Mouse (Mus musculus): ENCODE measurements around the gene Zic1. TPM values are rescaled to one million over a fixed set of nuclear protein-coding genes. Genes with fewer than 3 reads are reported as not detected.

Zic1 gene
- total and polyA plus RNA-seq, 2 experiments, result not detected

DNA sequence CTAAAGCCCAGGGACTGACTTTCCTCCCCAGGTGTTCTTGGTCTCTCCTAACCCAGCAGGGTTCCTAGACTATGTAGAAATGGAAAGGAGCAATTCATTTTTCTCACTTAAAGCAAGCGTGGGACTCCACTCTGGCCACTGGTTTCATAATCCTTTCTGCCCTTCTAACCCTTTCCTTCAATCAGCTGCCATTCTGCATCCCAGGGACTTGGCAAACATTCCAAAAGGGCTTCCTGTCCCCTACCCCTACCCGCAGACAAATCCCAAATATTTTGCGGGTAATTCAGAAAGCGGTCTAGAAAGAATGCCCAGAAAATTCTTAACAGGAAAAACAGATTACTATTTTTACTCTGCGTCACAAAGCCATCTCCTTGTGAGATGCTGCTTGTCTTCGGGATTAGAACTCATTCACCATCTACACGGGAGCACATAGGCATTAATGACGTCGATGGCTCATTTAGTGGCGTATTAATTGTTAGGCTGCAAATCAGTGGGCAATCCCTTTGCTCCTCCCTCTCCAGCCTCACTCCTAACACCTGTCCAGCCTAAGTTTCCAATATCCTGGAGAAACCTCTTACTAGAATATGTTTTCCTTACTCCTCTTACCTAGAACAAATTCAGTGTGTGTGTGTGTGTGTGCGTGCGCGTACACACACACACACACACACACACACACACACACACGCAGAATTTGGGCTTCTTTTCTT is 29.6 kb upstream of the Zic1 start:
- no peaks in the 10 kb centered on the region for H3K4me1 ChIP-seq (ENCODE audit: control insufficient read depth, insufficient read depth, low read length)
- H3K27me3 ChIP-seq (ENCODE audit: control insufficient read depth, insufficient read depth, low read length), result peaks cover 10% of the 10 kb centered on the region; the same call in 1 of the 2 replicates
- no peaks in the 10 kb centered on the region for H3K36me3 ChIP-seq (ENCODE audit: control insufficient read depth, insufficient read depth, low read length)
- H3K27ac ChIP-seq (replicated peaks; ENCODE audit: insufficient read depth, low read depth, low read length), result no peak overlapping the region
- TF ChIP-seq POLR2A (IDR thresholded peaks at IDR 0.05; ENCODE audit: extremely low read depth, insufficient read depth, low read length) (no peak), CTCF (IDR thresholded peaks at IDR 0.05; ENCODE audit: low read depth, low read length) (no peak)
- H3K79me2 ChIP-seq (ENCODE audit: control insufficient read depth, insufficient read depth, low read length), result no peaks in the 10 kb centered on the region
- WGBS, result 10% methylated on average over 14 of the region's 14 CpGs
- no peak overlapping the region for H3K4me3 ChIP-seq (ENCODE audit: insufficient read depth, low read depth, low read length)
- no peak overlapping the region for H3K9ac ChIP-seq (ENCODE audit: low read depth, low read length)
- no peak for DNase-seq (ENCODE audit: extremely low read depth, low read depth, low spot score)

DNA sequence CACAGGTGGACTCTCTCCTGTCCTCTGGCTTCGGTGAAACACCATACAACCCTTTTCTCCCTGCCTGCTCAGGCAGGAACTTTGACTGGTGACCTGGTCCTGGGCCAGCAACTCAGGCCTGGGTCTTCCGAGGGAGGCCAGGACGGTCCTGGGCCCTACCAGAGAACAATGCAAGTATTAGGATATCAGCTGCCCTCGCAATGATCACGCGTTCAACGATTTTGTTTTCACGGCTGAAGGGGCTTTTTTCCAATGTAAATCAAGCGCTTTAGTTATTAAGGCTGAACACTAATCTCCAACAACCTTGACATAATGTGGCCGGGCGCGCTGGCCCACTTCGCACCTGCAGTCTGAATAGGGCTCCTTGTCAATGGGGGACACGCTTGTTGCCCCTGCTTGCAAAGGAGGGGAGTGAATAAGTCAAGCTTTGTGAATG is 28.6 kb upstream of the Zic1 start:
- TF ChIP-seq POLR2A (IDR thresholded peaks at IDR 0.05; ENCODE audit: extremely low read depth, insufficient read depth, low read length) (no peak), CTCF (IDR thresholded peaks at IDR 0.05; ENCODE audit: low read depth, low read length) (no peak)
- no peak overlapping the region for H3K9ac ChIP-seq (ENCODE audit: low read depth, low read length)

DNA sequence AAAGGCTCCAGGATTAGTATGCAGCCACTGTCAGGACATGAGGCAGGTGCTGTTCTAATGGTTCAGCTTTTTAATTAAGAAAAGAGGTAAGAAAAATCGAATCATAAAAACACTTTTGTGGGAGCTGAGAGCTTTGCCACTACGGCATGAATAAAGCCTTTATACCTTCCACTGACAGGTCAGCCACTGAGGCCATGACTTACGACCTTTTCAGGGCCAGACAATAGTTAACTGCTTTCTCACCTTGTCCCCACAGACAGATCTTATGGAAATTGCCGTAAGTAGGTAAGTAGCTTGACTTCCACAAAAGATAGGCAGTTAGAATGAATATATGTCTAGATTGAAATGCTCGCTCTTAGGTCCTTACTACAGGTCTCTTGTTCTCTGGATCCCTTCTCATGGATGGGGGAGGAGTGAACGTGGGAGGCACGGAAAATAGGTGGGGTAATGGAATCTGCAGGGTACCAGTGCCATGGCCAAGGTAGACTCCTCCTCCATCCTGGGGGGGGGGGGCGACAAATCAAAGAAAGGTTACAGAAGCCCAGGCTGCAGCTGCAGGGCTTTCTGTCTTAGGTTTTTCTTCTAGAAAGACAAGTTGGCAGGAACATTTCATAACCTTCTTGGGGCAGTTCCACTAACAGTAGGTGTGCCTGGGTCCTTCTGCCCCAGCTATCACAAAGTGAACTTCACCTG is 27.9 kb upstream of the Zic1 start:
- WGBS, result 12% methylated on average over 8 of the region's 8 CpGs
- DNase-seq (ENCODE audit: extremely low read depth, low read depth, low spot score), result no peak
- H3K27me3 ChIP-seq (ENCODE audit: control insufficient read depth, insufficient read depth, low read length), result peaks cover 8% of the 10 kb centered on the region; the same call in 1 of the 2 replicates

More for the DNA sequence above, 28.6 kb upstream of the Zic1 start:
- H3K79me2 ChIP-seq (ENCODE audit: control insufficient read depth, insufficient read depth, low read length), result no peaks in the 10 kb centered on the region
- WGBS, result 3% methylated on average over 14 of the region's 14 CpGs
- H3K4me1 ChIP-seq (ENCODE audit: control insufficient read depth, insufficient read depth, low read length), result no peaks in the 10 kb centered on the region
- peaks cover 8% of the 10 kb centered on the region; the same call in 1 of the 2 replicates for H3K27me3 ChIP-seq (ENCODE audit: control insufficient read depth, insufficient read depth, low read length)
- H3K4me3 ChIP-seq (ENCODE audit: insufficient read depth, low read depth, low read length), result no peak overlapping the region
- no peak for DNase-seq (ENCODE audit: extremely low read depth, low read depth, low spot score)
- H3K27ac ChIP-seq (replicated peaks; ENCODE audit: insufficient read depth, low read depth, low read length), result no peak overlapping the region
- H3K36me3 ChIP-seq (ENCODE audit: control insufficient read depth, insufficient read depth, low read length), result no peaks in the 10 kb centered on the region

DNA sequence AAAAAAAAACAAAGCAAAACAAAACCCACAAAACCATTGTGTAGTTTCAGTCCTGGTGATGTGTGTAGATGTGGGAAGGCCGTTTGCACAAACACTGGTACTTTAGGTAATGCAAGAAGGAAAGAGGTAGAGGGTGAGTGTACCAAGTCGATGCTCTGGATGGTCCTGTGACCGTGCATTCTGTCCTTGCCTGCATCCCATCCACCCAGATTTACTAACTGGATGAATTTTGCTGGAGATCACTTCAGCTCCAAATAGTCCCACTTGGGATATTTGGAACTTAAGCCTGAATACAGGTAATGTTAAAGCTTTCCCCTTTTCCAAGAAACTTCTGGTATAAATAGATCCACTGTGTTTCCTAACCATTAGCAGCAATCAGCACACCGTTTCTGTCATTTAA is 22.6 kb upstream of the Zic1 start:
- Histone ChIP-seq H3K79me2 (ENCODE audit: control insufficient read depth, insufficient read depth, low read length) (no peaks in the 10 kb centered on the region), H3K27me3 (ENCODE audit: control insufficient read depth, insufficient read depth, low read length) (peaks cover 31% of the 10 kb centered on the region), H3K4me1 (ENCODE audit: control insufficient read depth, insufficient read depth, low read length) (no peaks in the 10 kb centered on the region), H3K36me3 (ENCODE audit: control insufficient read depth, insufficient read depth, low read length) (no peaks in the 10 kb centered on the region), H3K4me3 (ENCODE audit: insufficient read depth, low read depth, low read length) (no peak overlapping the region), H3K9ac (ENCODE audit: low read depth, low read length) (no peak overlapping the region), H3K27ac (replicated peaks; ENCODE audit: insufficient read depth, low read depth, low read length) (no peak overlapping the region)
- WGBS, result 5% methylated on average over 4 of the region's 4 CpGs
- no peak for DNase-seq (ENCODE audit: extremely low read depth, low read depth, low spot score)
- TF ChIP-seq CTCF (IDR thresholded peaks at IDR 0.05; ENCODE audit: low read depth, low read length), result no peak
- TF ChIP-seq POLR2A (IDR thresholded peaks at IDR 0.05; ENCODE audit: extremely low read depth, insufficient read depth, low read length), result no peak

More for the DNA sequence above, 27.9 kb upstream of the Zic1 start:
- Histone ChIP-seq H3K79me2 (ENCODE audit: control insufficient read depth, insufficient read depth, low read length) (no peaks in the 10 kb centered on the region), H3K9ac (ENCODE audit: low read depth, low read length) (no peak overlapping the region), H3K27ac (replicated peaks; ENCODE audit: insufficient read depth, low read depth, low read length) (no peak overlapping the region), H3K4me3 (ENCODE audit: insufficient read depth, low read depth, low read length) (no peak overlapping the region), H3K4me1 (ENCODE audit: control insufficient read depth, insufficient read depth, low read length) (no peaks in the 10 kb centered on the region), H3K36me3 (ENCODE audit: control insufficient read depth, insufficient read depth, low read length) (no peaks in the 10 kb centered on the region)
- no peak for TF ChIP-seq POLR2A (IDR thresholded peaks at IDR 0.05; ENCODE audit: extremely low read depth, insufficient read depth, low read length)
- TF ChIP-seq CTCF (IDR thresholded peaks at IDR 0.05; ENCODE audit: low read depth, low read length), result no peak

DNA sequence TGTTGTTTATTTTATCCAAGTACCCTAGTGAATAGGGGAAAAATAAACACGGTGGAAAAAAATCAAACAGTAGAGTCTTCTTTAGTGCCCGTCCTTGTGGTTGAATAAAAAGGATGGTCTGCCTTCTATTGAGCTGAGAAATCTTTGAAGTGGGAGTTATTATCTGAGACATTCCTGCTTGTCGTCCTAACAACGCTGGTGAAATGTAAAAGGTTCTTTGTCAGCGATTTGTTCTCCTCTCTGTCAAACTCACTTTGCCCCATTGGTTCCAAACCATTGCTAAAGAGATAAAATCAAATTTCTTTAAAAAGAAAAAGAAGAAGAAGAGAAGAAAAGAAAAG is 22.1 kb upstream of the Zic1 start:
- Histone ChIP-seq H3K4me3 (ENCODE audit: insufficient read depth, low read depth, low read length) (no peak overlapping the region), H3K79me2 (ENCODE audit: control insufficient read depth, insufficient read depth, low read length) (no peaks in the 10 kb centered on the region), H3K4me1 (ENCODE audit: control insufficient read depth, insufficient read depth, low read length) (no peaks in the 10 kb centered on the region), H3K9ac (ENCODE audit: low read depth, low read length) (no peak overlapping the region), H3K27me3 (ENCODE audit: control insufficient read depth, insufficient read depth, low read length) (peaks cover 33% of the 10 kb centered on the region), H3K36me3 (ENCODE audit: control insufficient read depth, insufficient read depth, low read length) (no peaks in the 10 kb centered on the region), H3K27ac (replicated peaks; ENCODE audit: insufficient read depth, low read depth, low read length) (no peak overlapping the region)
- no peak for DNase-seq (ENCODE audit: extremely low read depth, low read depth, low spot score)
- no peak for TF ChIP-seq POLR2A (IDR thresholded peaks at IDR 0.05; ENCODE audit: extremely low read depth, insufficient read depth, low read length)
- no peak for TF ChIP-seq CTCF (IDR thresholded peaks at IDR 0.05; ENCODE audit: low read depth, low read length)
- under 1% methylated on average over 5 of the region's 5 CpGs for WGBS

Data from liver, adult 2 months (tissue).